Mouse (Mus musculus): Measurements from ENCODE around the gene Pgap3.

Gene Pgap3

DNA sequence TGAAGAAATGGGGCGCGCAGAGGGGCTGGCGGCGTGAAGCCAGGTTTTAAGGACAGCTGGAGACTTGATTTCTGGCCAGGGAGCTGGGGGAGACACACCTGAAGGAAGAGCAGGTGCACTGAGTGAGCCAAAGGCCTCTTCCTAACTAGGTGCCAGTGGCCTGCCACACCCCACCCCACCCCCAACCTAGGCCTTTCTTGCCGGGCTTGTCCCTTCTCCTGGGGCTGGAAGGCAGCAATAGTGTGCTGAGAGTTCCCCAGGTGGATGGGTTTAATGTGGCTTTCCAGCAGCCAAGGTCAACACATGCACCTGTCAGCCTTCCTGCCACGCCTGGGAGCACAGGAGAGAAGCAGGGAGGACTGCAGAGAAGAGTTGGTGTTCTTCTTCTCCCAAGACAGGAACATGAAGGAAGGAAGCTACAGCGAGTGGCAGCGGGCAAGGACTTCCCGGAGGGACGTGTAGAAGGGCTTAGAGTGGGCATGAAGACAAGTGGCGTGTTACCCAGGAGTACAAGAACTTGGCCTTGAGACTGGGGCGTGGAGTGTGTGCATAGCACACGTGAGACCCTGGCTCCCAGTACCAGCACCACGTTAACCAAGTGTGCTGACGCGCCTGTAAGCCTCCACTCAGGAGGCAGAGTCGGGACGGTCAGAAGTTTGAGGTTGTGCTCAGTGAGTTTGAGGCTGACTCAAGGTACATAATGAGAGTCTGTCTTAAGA, 47.9 kb downstream of the Pgap3 start:
- no peak for DNase-seq

DNA sequence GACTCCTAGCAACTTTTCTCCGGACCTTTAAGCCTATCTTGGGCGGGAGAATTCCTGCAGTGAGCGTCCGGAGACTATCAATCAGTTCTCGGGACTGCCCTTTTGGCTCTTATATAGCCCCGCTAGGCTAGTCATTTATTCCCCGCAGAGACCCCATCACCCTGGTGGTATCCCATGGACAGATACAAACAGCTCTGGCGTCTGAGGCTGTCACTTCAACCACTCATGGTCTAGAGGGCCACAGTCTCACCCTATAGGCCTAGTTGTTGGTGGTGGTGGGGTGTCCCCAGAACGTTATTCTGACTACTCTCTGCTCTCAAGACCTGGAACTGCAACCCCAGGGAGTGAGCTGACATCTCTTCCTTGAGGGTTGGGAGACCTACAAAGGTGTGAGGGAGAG, 51.0 kb downstream of the Pgap3 start:
- DNase-seq, result no peak

DNA sequence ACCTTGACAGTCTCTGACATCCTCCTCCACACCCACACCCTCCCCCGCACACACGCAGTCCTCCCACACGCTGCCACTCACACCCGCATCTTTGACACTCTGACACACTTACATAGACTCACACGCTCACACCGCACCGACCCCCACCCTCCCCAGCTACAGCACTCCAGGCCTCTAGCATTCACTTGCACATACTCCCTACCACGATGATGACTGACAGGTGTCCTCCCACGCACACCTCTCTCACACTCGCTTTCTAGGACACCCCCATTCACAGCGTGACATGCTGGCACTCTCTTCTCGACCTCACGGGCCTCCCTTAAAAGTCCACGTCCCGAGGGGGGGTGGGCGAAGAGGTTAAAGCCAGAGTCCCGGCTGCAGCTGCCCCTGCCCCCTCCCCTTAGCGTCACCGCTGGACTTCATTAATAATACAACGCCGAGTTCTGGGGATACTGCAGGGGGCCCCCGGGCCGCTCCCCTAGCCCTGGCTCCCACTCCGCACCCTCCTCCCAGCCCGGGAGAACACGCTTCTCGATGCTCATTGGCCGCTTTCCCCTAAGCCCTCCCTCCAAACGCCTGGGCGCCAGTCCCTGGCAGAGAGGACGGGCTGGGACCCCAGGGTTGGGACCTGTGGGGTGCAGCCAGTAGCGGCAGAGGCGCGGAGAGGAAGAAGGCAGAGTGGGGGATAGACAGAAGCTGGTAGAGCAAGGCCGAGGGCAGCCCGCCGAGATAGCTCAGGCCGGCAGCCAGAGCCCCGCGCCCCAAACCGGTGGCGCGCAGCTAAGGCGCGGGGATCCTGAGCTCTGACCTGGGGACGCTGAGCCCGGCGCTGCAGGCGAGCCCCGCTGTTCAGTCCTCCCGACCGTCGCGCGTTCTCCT, 52.0 kb downstream of the Pgap3 start, which contains the start of gene Ppp1r1b:
TSS of gene Ppp1r1b (plus strand) at position 322 of the 879 bp plus-strand sequence.
- peak; percentile 75 for DNase-seq

DNA sequence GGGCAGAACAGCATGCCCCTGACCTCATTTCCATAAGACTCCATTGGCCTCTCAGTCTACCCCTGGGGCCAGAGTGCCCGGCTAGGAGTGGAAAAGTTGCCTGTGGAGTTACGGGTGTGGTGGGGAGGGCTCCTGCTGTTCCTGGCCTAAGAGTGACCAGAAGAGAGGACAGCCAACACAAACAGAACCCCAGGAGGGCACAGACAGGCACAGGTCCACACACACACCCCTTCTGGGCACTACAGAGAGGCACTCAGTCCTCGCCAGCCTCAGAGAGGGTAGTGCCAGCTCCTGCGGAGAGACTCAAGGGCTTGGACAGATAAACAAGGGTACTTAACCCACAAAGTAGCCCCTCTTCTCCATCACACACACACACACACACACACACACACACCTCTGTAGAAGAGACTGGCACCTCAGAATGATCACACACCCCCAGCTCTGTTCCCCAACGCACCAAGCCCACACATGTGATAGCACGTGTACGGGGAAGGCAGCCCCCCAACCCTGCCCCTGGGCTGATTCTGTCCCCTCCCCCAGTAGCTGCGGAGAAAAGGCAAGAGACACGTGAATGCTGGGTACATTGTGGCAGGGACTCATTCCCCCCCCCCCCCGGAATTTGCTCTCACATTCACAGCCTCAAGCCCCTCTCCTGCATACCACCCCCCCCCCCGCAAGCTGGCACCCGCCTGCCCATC, 52.8 kb downstream of the Pgap3 start:
- no peak for DNase-seq

DNA sequence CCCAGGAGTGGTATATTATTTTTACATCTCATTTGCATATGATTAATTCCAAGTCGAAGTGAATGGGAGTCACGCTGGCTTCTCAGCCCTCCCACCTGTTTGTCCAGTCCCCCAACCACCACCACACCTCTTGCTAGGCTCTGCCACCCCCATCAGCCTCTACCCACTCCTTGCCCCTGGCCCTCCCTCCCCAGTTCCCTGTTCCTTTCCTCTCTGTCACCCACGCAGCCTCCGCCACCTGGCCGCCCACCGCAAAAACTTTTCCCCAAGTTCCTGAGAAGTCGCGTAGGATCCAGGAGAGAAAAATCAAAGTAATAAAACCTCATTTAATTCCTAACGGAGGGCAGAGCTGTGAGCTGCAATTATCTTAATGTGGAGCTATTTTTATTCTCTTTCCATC, 54.1 kb downstream of the Pgap3 start:
- no peak for DNase-seq

DNA sequence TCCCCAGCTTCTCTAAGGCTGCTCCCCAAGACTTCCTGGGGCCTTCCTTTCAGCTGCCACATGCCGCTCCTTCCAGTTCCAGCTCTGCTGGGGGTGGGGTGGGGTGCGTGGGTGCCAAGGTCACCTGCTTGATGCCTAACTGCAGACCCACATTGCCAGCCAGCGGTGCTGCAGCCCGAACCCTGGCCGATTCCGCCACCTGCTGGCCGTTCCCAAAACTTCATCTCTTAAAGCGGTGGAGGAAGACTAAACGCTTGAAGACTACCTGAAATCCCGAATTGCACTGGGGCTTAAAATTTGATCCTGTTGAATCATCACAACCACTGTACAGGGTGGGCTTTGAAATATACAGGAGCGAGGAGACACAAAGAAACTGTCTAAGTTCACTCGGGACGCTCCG, 55.0 kb downstream of the Pgap3 start:
- DNase-seq, result peak; percentile 95

DNA sequence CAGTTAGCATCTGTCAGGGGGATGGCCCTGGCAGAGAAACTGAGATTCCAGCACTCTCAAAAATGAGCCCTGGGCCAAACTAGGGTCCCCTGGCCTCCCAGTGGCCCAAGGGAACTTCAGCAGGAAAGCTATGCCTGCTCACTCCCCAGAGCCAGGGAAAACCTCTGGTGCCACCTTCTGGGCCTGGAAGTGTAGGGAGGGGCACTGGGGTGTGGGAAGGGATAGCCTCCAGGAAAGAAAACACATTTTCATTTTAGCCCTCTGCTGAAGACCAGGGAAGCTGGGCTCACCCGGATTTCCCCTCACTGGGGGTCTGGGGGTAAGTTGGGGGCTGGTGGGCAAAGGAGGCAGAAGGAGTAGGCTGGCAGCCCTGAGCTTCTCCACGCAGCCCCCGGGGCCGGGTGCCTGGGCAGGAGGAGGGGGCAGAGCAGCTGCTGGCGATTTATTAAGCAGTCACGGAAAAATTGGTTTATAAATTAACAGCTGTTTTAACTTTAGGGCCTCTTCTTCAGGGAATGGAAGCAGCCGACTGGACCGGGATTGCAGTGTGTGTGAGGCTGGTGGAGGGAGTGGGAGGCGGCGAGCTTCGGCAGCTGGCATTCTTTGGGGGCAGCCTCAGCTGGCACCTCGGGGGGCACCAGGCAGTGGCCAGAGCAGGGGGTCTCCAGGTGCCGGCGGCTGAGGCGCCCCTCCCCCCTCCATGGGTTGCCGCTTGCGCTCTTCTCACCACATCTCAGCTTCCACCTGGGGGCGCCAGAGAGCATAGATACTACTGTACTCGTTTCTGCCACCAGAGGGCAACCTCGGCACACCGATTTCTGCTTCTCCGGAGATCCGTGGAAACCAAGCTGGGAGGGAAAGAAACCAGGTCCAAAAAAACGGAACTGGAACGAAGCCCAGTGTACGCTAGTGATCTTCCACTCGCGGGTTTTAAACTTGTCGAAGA, 58.0 kb downstream of the Pgap3 start:
- peak; percentile 100 for DNase-seq

DNA sequence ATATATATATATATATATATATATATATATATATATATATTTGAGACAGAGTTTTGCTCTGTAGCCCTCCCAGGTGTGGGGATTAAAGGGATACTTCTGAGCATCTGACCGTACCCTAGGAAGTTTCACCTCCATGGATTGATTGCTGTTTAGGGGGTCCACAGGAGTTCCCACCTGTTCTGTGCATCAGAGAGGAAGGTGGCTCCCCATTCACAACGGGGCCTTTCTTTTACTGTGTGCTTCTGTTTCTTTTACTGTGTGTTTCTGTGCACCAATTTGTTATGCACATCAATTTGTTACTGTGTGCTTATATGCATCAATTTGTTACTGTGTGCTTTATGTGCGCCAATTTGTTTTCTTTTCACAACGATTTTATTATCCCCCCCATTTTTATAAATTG, 59.1 kb downstream of the Pgap3 start:
- no peak for DNase-seq

DNA sequence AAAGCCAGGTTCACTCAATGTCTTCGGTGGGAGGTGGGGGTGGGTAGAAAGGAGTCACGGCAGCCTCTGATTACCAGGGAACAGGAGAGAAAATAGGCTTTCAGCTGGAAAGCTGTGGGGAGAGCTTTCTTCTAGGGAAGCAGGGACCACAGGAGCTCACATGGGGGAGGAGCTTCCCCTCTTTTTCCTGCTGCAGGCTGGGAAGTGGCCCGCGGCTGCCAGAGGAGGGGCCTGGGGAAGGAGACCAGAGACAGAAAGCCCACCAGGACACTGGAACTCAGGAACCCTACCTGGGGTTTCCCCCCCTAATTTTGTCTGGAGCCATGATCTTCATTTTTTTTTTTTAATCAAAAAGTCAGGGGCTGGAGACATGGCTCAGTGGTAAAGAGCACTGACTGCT, 59.7 kb downstream of the Pgap3 start:
- no peak for DNase-seq

DNA sequence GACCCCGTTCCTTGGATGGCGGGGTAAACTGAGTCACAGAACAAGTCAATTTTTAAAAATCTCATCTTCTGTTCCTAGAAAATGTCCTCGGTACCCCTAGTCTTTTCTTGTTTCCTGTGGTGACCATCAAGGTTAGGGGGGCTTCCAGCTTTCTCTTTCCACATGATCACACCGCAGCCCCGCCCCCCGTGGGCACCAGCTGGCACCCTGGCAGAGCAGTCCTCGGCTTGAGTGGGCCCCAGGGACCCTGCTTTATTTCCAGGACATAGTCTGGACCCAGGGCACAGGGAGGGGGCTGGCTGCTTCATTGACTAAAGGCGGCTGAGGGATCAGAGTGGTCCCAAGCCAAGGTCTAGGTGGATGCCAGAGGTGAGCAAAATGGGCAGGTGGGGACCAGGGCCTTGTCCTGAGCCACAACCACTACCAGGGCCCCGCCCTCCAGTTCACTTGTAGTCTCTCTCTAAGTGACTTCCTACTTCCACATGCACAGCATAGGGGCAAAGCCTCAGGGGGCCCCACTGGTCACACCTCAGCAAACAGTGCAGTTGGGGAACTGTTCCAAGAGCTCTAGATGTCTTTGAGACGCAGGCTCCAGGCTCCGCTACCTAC, 60.5 kb downstream of the Pgap3 start:
- peak; percentile 41 for DNase-seq

DNA sequence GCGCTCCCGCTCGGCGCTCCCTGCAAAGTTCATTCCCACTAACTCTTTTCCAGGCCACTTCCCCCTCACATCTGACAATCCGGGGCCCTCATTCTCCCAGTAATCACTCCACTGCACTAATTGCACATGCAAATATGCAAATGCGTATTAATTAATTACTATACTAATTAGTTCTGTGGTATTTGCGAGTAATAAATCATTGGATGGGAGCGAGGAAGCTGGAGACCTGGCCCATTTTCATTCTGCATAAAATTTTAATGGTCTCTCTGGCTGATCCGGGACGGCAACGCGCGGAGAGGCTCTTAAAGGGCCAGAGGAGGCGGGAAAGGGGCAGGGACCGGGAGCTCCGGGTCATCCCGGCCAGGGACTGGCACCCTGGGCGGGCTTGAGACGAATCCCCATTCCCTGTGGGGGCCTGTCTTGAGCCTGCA, 61.2 kb downstream of the Pgap3 start:
- peak; percentile 65 for DNase-seq
